Mouse (Mus musculus) forebrain, postnatal 0 days (tissue): ENCODE measurements around the gene Fxn. TPM values are rescaled to one million over a fixed set of nuclear protein-coding genes. Genes with fewer than 3 reads are reported as not detected.
A peak's percentile ranks its signal among the peaks of the same experiment; 100 is the strongest.

Source experiments
- ATAC-seq: fragments of 200-750 bp; cut with Nextera tagmentation; 2 replicates; pipeline ENCODE4 v1.8.0; 2017; ENCODE audit warnings: mild to moderate bottlenecking, moderate library complexity
- DNase-seq: peaks from one replicate; pipeline ENCODE4 v3.0.0-alpha.2; 2015
- H3K27ac ChIP-seq: fragments of 300-500 bp; sonication (generic); 2 replicates; pipeline ENCODE4 v1.5.1; 2014; ENCODE audit warnings: low read depth, mild to moderate bottlenecking, antibody characterized with exemption, low read length, moderate library complexity, mixed read lengths
- H3K27me3 ChIP-seq: fragments of 300-500 bp; sonication (generic); 2 replicates; pipeline ENCODE4 v1.6.1; 2014; ENCODE audit warnings: mild to moderate bottlenecking, low read length, mixed read lengths; ENCODE audit not compliant: insufficient read depth
- H3K36me3 ChIP-seq: fragments of 300-500 bp; sonication (generic); 2 replicates; pipeline ENCODE4 v1.6.1; 2014; ENCODE audit warnings: mild to moderate bottlenecking, moderate library complexity; ENCODE audit not compliant: insufficient read depth
- H3K4me1 ChIP-seq: fragments of 300-500 bp; sonication (generic); 2 replicates; pipeline ENCODE4 v1.6.1; 2014; ENCODE audit warnings: antibody characterized with exemption; ENCODE audit not compliant: insufficient read depth
- H3K4me2 ChIP-seq: fragments of 300-500 bp; sonication (generic); 2 replicates; pipeline ENCODE4 v1.6.1; 2014; ENCODE audit warnings: low read depth, mild to moderate bottlenecking, moderate library complexity
- H3K4me3 ChIP-seq: fragments of 300-500 bp; sonication (generic); 2 replicates; pipeline ENCODE4 v1.5.1; 2014; ENCODE audit warnings: low read depth, low read length, mixed read lengths
- H3K9ac ChIP-seq: fragments of 300-500 bp; sonication (generic); 2 replicates; pipeline ENCODE4 v1.6.1; 2014; ENCODE audit warnings: mild to moderate bottlenecking
- H3K9me3 ChIP-seq: fragments of 300-500 bp; sonication (generic); 2 replicates; pipeline ENCODE4 v1.6.1; 2016; ENCODE audit warnings: low read length
- CTCF ChIP-seq: sonication (generic); IDR thresholded peaks from 2 replicates; pipeline ENCODE4 v1.5.1; 2016; ENCODE audit warnings: antibody characterized with exemption, control low read depth, low read depth
- WGBS: fragments of 180-500 bp; shearing (Covaris S2); extraction: QIAGEN DNeasy Blood & Tissue Kit; methylation state at CpG from one replicate; pipeline ENCODE4 v1.1.7; 2014; 5-methylcytosine and 5-hydroxymethylcytosine counted together
- polyA plus RNA-seq: library from polyadenylated mRNA; unstranded; fragments of >200 nt; fragmentation: Nextera tagmentation; extraction: Ambion mirVana; gene quantifications from 2 replicates; pipeline ENCODE4 v1.2.1, GENCODE M21; 2015
- total RNA-seq: library from RNA; depleted of rRNA; stranded (reverse); fragments of >200 nt; gene quantifications from 2 replicates; pipeline ENCODE4 v1.2.3, GENCODE M21; 2014

Fxn gene
- total and polyA plus RNA-seq, 2 experiments from 2014 or later: 26.0 to 33.4 TPM

DNA sequence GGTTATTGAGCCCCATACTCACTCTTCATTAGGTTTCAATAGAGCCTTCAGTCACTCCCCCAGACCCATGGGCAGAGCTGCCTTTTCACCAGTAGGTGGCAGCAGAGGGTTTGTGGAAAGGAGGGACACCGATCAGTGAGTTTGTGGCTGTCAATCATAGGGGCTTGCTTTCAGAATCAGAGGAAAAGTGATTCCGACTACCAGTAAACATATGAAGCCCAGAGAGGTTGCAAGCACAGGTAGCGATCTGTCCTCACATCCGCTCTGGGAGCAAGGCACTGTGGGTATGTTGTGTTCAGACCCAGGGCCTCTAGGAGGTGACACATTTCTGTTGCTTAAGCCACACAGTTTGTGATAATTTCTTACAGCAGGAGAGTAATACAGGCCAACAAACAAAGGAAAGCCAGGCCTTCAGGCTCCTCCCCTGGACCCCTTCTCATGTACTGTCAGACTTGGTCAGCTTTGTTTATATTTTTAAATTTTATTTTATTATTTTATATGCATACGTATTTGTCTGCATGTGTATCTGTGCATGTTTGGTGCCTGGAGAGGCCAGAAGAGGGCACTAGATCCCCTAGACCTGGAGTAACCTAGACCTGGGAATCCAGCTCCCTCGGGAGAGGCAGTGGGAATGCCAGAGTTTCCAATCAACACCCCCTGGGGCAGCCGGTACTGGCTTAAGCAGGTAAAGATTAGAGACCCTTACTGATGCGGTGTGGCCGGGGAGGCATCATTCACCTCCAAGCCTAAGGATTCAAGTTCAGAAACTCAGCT is 20.8 kb upstream of the Fxn start:
- no peaks in the 10 kb centered on the region for H3K4me1 ChIP-seq
- peak overlapping the region; percentile 37 for H3K4me2 ChIP-seq
- H3K27ac ChIP-seq: no peak overlapping the region
- peak; percentile 99 for TF ChIP-seq CTCF
- peak; percentile 95 for ATAC-seq
- no peaks in the 10 kb centered on the region for H3K36me3 ChIP-seq
- H3K9ac ChIP-seq: no peak overlapping the region
- H3K9me3 ChIP-seq: no peaks in the 10 kb centered on the region
- no peaks in the 10 kb centered on the region for H3K27me3 ChIP-seq
- DNase-seq: peak; percentile 92
- 1% methylated on average over 9 of the region's 9 CpGs for WGBS
- H3K4me3 ChIP-seq: peak overlapping the region; percentile 26

GRCm38 (mm10) chr19:24293537-24293936 is 13.1 kb upstream of the Fxn start:
- H3K27ac ChIP-seq: no peak overlapping the region
- no peak overlapping the region for H3K4me3 ChIP-seq
- ATAC-seq (peak; percentile 72), DNase-seq (no peak)
- H3K4me1 ChIP-seq: no peaks in the 10 kb centered on the region
- no peaks in the 10 kb centered on the region for H3K27me3 ChIP-seq
- WGBS: 56% methylated on average over 5 of the region's 5 CpGs
- H3K9me3 ChIP-seq: no peaks in the 10 kb centered on the region
- TF ChIP-seq CTCF: no peak
- no peak overlapping the region for H3K9ac ChIP-seq
- H3K36me3 ChIP-seq: no peaks in the 10 kb centered on the region
- H3K4me2 ChIP-seq: no peak overlapping the region

DNA sequence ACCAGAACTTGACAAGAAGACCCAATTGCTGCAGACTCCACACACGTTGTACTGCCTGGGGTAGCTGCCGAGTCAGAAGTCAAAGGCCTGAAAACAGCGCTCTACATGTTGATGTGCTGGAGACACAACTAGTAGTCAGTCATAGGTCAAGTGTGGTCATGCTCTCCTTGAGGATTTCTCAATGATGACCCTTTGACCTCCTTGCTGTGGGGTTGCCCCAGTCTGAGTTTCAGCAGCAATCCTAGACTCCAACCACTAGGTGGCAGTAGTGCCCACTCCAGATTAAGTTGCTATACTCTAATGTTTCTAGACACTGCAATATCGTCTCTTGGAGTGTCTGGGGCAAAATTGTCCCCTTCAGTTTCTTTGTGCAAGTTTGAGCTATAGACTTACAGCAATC is 3.8 kb upstream of the Fxn start:
- H3K27ac ChIP-seq: no peak overlapping the region
- H3K36me3 ChIP-seq: no peaks in the 10 kb centered on the region
- H3K4me3 ChIP-seq: no peak overlapping the region
- H3K9ac ChIP-seq: no peak overlapping the region
- DNase-seq: peak; percentile 49
- no peaks in the 10 kb centered on the region for H3K27me3 ChIP-seq
- H3K9me3 ChIP-seq: no peaks in the 10 kb centered on the region
- no peak for ATAC-seq
- 64% methylated on average over 4 of the region's 4 CpGs for WGBS
- H3K4me2 ChIP-seq: no peak overlapping the region
- no peaks in the 10 kb centered on the region for H3K4me1 ChIP-seq
- peak; percentile 83 for TF ChIP-seq CTCF

DNA sequence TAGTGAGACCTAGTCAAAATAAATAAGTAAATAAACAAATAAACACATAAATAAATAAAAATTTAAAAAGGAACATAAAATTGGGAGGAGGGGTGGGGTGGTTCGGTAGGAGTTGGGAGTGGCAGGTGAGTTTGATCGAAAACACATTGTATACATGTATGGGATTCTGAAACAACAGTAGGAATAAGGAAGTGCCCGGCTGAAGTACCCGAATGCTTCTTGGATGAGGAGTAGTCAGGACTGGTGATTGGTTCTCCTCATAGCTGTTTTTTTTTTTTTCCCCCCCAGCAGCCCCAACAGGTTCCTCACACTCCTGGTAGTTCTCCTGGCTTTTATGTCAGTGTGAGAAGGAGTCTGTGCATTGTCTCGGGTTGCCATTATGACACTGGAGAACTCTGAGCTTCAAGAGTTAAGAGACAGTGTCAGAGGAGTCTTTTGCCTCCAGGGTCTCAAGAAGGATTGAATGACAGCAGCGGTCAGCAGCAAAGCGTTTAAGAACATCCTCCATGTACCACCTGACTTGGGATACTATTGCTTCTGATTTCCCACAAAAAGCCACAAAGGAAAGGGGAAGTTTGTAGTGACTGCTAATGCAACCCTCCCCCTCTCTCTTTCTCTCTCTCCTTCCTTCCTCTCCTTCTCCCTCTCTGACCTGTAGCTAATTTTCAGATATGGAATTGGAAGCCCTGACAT is 1.0 kb upstream of the Fxn start:
- ATAC-seq (no peak), DNase-seq (no peak)
- Histone ChIP-seq H3K4me2 (peak overlapping the region; percentile 87; the same call in 1 of the 2 replicates), H3K4me1 (no peaks in the 10 kb centered on the region), H3K4me3 (no peak overlapping the region), H3K27me3 (no peaks in the 10 kb centered on the region), H3K9me3 (no peaks in the 10 kb centered on the region), H3K9ac (no peak overlapping the region), H3K36me3 (no peaks in the 10 kb centered on the region), H3K27ac (no peak overlapping the region)
- no peak for TF ChIP-seq CTCF
- 67% methylated on average over 7 of the region's 7 CpGs for WGBS

DNA sequence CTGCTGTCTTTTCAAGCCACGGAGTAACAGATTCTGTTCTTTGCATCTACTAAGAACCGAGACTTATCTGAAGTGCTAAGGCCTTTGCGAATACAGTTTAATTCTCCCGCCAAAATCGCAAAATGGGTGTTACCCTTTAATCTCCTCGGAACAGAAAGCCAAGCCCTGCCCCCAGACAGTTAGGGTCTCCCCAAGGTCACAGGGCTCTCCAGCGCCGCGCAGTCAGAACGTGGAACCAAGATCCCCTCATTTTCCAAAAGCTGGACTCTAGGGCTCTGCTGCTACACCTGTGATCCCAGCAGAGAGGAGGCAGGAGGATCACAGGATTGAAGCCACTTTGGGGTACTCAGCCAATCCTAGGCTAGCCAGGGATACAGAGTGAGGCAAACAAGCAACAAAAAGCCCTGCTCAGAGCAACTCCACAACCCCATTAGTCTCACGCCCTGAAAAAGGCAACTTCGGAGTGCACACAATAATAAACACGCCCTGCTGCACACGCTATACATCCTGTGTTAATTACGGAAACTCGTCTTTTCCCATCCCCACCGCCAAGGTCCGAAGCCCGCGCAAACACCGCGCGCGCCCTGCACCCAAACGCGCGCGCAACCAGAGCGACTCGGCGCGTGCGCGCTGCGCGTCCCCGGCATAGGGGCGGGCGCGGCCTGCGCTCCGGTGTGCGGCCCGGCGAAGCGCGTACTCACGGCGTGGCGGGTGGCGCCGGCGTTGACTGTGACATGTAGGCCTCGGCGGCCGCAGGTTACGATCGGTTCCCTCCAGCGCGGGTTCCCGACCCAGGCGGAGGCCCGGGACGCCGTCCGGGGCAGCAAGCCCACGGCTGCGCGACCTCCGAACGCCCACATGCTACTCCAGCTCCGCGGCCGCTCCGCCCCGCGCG is 452 bp downstream of the Fxn start:
- TF ChIP-seq CTCF: peak; percentile 50
- peaks cover 3% of the 10 kb centered on the region; the same call in 1 of the 2 replicates for H3K36me3 ChIP-seq
- H3K4me1 ChIP-seq: no peaks in the 10 kb centered on the region
- peak overlapping the region; percentile 80 for H3K27ac ChIP-seq
- no peaks in the 10 kb centered on the region for H3K27me3 ChIP-seq
- ATAC-seq (peak; percentile 77), DNase-seq (peak; percentile 93)
- H3K9ac ChIP-seq: peak overlapping the region; percentile 75
- H3K9me3 ChIP-seq: no peaks in the 10 kb centered on the region
- WGBS: 2% methylated on average over 67 of the region's 78 CpGs
- peak overlapping the region; percentile 65 for H3K4me3 ChIP-seq
- H3K4me2 ChIP-seq: peak overlapping the region; percentile 87

DNA sequence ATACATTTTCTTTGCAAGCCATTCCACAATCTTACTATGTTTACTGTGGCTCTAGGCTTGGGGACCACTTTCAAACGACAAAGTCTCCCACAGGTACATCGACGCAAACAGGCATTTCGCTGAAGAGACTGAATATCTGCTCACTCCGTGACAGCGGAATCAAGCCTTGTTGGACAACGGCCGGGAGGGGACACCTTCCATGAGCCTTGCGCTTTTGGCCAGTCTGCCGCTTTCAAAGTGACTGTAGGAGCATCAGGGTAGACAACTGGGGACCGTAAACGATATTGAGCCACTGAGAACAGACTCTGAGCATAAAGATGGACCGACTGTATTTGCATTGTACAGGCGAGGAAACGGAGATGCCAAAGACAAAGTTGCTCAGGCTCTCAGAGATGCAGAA is 1.5 kb downstream of the Fxn start:
- no peak for DNase-seq
- WGBS: 86% methylated on average over 15 of the region's 15 CpGs
- peaks cover 3% of the 10 kb centered on the region; the same call in 1 of the 2 replicates for H3K36me3 ChIP-seq
- no peak overlapping the region for H3K4me3 ChIP-seq
- H3K9ac ChIP-seq: no peak overlapping the region
- H3K9me3 ChIP-seq: no peaks in the 10 kb centered on the region
- no peaks in the 10 kb centered on the region for H3K4me1 ChIP-seq
- TF ChIP-seq CTCF: no peak
- 0 out of 2 replicates have a peak overlapping the region, but pooled peaks have one; percentile 87 for H3K4me2 ChIP-seq
- no peak overlapping the region for H3K27ac ChIP-seq
- no peak for ATAC-seq
- no peaks in the 10 kb centered on the region for H3K27me3 ChIP-seq
